Mouse (Mus musculus): ENCODE measurements around the gene Lsp1. TPM values are rescaled to one million over a fixed set of nuclear protein-coding genes. Genes with fewer than 3 reads are reported as not detected.
A peak's percentile ranks its signal among the peaks of the same experiment; 100 is the strongest.

Gene Lsp1
- polyA plus RNA-seq, 1 experiment from 2014 or later, result 664 TPM

DNA sequence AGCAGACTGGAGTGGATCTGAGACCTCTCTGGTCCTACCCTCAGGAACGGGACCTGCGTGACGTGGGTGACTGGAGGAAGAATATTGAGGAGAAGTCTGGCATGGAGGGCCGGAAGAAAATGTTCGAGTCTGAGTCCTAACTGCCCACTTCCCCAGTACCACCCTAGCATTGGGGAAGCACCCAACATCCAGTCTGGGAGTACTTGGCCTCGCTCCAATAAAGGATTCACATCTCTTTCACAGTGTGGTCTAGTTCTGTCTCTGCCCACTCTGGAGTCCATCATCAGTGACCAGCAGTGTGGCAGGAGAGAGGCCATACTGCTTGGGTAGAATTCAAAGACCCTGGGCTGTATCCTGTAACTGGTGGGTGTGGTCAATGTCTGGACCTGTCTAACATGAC lies 16.4 kb upstream of the Lsp1 start:
- no peak for DNase-seq (ENCODE audit: low spot score)

DNA sequence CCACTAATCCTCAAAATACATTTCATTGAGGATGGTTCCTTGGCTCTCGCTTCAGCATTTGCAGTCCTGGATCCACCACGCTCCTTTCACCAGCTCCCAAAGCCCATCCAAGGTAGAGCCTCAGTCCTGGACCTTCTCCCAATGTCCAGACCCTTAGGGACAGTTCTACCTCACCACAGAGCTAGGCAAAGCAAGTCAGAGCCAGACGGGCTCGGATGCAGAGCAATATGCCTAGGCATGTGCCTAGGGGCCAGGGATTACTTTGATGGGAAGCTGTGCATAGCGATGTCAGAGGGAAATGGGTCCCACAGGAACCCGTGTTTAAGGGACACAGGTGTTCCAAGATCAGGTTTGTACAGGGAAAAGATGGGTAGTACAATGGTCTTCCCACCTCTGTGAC lies 15.3 kb upstream of the Lsp1 start:
- no peak for DNase-seq (ENCODE audit: low spot score)

DNA sequence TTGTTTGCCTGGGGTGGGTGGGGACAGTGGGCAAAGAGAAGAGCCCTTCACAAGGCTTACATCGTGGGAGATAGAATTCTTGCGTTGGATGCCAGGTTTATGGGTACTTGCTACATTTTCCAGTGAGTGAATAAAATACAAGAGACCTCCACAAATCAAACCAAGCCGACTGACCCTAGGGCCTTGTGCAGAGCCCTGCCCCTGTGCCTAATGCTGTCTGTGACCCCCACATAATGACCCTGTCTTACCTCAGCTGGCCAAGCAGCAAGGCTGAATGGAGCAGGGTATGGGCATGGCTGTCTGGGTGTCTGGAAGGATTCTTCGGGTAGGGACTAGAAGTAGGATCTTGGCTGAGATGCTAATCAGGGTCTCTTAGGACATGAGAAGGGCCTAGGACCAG lies 14.3 kb upstream of the Lsp1 start:
- DNase-seq (ENCODE audit: low spot score), result no peak

- no peak for DNase-seq (ENCODE audit: low spot score)
Observed at GRCm38 (mm10) chr7:142449038-142449617, 11.5 kb upstream of the Lsp1 start.

DNA sequence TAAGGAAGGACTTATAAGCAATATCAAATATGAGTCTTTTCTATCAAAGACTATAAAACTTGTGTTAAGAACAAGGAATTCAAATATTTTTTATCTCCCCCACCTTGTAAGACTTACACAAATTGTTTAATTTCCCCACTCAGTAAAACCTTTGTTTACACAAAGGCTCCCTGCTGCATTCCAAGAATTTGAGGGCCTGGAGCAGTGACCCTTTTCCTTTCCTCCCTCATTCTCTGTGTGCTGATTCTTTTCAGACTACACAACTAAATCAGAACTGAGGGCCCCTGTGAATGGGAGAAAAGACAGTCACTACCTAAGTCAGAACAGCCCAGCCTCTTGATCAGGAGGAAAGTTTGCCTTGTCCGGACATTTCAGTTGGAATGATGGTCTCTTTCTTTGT lies 5.9 kb upstream of the Lsp1 start:
- DNase-seq (ENCODE audit: low spot score), result no peak

DNA sequence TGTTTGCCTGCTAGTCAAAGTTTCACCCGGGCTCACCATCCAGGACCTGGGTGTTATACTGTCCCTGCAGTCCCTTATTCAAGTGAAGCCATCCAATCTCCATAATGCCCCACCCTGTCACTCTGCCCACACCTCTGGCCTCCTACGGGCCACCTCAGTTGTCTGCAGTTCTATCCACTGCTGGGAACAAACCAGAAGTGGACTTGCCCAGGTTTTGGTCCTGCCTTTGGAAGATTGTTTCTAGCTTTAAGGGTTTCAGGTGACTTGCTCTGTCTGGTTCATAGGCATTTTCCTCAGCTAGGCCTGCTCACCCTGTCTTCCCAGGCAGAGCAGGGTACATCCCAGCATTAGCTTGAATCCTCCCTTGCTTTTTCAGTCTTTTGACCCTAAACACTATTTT lies 5.4 kb upstream of the Lsp1 start:
- DNase-seq (ENCODE audit: low spot score), result no peak

- DNase-seq (ENCODE audit: low spot score), result no peak
Observed at GRCm38 (mm10) chr7:142456806-142457205, 3.8 kb upstream of the Lsp1 start.

- peak; percentile 80 for DNase-seq (ENCODE audit: low spot score)
Observed at GRCm38 (mm10) chr7:142457227-142457811, 3.3 kb upstream of the Lsp1 start.

GRCm38 (mm10) chr7:142458026-142458425 lies 2.6 kb upstream of the Lsp1 start:
- no peak for DNase-seq (ENCODE audit: low spot score)

DNA sequence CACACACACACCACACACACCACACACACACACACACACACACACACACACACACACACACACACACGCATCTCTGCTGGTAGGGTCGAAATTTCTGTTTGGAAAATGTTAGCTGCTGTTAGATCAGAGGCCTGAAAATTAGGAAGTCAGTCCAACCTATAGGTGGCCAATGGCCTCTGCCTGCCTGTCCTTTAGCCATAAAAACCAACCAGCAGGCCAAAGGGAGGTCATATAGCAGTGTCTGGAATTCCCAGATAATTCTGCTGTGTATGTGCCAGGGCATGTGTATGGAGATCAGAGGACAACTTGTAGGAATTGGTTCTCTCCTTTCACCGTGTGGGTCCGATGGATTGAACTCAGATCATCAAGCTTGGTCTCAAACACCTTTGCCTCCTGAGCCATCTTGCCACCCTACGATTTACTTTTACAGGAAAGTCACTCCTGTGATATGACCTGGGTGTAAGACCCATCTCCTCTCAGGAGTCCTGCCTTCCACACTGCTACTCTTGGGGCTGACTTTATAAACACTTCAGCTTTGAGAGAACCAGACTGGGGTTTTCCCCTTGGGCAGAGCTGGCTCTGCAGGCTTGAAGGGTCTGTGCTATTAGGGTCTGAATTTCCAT lies 1.8 kb upstream of the Lsp1 start:
- no peak for DNase-seq (ENCODE audit: low spot score)

DNA sequence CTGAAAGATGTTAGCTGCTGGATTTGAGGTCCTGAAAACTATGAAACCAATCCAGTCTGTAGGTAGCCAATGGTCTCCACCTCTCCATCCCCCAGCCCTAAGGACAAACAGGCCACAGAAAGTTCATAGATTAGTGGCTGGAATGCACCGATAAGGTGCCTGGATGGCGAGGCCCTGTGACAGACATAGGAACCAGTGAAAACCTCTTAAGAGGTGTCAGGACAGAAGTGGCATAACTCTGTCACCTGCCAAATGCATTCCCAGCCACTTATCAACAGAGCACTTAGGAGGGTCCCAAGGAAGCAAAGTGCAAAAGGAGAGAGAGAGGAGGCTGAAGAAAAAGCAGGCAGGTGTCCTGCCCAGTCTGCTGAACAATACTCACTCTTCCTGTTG lies 1.3 kb upstream of the Lsp1 start:
- DNase-seq (ENCODE audit: low spot score), result no peak

DNA sequence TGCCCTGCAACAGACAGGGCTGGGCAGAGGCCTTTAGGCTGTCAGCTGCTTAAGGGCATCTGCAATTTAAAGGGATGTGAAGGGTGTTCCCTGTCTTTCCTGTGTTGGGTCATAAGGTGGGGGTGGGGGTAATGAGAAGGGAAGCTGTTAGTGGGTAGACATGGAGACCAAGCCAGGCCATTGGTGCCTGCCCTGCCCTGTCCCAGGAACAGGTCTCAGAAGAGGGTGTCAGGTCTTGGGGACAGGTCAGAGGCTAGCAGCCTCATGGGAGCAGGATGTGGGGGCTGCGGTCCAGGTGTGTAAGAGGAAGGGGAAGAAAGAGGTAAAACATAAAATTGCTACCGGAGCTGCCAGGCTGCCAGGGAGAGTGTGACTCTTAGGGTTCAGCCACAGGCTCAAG lies 837 bp downstream of the Lsp1 start:
- no peak for DNase-seq (ENCODE audit: low spot score)

DNA sequence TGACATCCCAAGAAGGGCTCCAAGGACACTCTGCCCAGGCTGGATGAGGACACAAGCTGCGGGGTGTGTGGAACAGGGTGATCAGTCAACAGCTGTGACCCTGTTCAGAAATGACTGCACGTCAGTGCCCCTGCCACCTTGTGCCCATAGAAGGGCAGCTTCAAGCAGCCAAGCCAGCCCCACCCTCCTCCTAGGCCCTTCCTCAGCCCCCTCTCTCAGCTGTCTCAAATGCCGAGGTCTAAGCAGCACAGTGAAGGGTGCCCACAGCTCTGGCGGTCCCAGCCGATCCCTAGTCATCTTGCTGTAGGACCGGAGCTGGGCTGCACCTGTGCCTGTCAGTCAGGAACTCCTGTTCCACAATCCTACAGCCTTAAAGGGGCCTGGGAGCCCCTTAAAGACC lies 1.6 kb downstream of the Lsp1 start:
- no peak for DNase-seq (ENCODE audit: low spot score)

DNA sequence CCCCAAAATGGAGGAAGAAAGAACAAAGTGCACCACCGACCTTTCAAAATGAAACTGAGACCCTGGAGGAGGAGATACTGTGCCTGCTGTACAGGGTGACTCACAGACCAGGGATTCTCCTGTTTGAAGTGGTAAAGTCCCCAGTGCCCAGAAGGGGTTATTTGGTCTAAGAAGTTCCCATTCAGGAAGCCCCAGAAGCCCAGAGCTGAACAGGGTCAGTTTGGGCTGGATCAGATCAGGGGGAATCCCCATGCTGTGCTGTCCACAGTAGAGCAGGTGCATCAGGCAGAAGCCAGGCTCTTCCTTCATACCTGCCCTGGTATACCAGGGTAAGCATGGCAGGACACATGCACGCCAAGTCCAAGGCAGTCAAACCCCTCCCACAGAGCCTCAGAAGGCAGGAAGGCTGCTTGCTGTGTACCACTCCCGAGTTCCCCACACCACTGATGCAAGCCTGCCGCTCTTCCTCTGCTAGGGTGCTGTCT lies 2.0 kb downstream of the Lsp1 start:
- no peak for DNase-seq (ENCODE audit: low spot score)

DNA sequence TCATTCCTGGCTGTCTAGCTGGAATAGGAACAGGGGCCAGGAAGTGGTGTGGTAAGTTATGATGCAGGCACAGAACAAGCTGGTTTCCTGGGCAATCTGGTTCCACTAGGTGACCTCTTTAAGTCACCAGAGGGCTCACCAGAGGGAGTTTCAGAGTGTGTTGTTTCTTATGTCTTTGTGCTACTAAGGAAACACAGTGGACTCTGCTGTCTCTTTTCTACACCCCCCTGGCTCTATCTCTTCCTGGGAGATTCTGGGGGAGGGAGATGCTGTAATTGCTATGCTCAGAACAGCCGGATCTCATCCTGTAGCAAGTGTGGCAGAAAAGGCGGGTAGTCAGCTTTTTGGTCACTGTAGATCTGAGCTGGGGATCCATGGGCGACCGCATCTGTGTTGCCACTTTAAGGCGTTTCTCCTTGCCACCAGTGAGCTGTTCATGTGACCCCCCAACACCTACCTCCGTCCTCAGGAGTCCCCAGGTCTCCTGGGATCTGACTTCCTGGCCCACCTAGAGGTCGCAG lies 9.6 kb downstream of the Lsp1 start:
- DNase-seq (ENCODE audit: low spot score), result no peak

- no peak for DNase-seq (ENCODE audit: low spot score)
Observed at GRCm38 (mm10) chr7:142470808-142471413, 10.3 kb downstream of the Lsp1 start.

GRCm38 (mm10) chr7:142471414-142471861 lies 10.8 kb downstream of the Lsp1 start:
- no peak for DNase-seq (ENCODE audit: low spot score)

GRCm38 (mm10) chr7:142471884-142472570 lies 11.4 kb downstream of the Lsp1 start:
- no peak for DNase-seq (ENCODE audit: low spot score)

GRCm38 (mm10) chr7:142472936-142473335 lies 12.3 kb downstream of the Lsp1 start:
- DNase-seq (ENCODE audit: low spot score), result no peak

GRCm38 (mm10) chr7:142473476-142473875 lies 12.9 kb downstream of the Lsp1 start:
- no peak for DNase-seq (ENCODE audit: low spot score)

- DNase-seq (ENCODE audit: low spot score), result no peak
Observed at GRCm38 (mm10) chr7:142474799-142475198, 14.2 kb downstream of the Lsp1 start.

GRCm38 (mm10) chr7:142475641-142476040 lies 15.0 kb downstream of the Lsp1 start:
- no peak for DNase-seq (ENCODE audit: low spot score)

All from thymus, postnatal 0 days (tissue).